Mouse (Mus musculus): ENCODE data around the gene Pole. TPM values are rescaled to one million over a fixed set of nuclear protein-coding genes. Genes with fewer than 3 reads are reported as not detected.

Pole gene
- 8.2 and 9.1 TPM in 2 replicates for polyA plus RNA-seq (2015; fragmentation: Nextera tagmentation; extraction: Ambion mirVana)

DNA sequence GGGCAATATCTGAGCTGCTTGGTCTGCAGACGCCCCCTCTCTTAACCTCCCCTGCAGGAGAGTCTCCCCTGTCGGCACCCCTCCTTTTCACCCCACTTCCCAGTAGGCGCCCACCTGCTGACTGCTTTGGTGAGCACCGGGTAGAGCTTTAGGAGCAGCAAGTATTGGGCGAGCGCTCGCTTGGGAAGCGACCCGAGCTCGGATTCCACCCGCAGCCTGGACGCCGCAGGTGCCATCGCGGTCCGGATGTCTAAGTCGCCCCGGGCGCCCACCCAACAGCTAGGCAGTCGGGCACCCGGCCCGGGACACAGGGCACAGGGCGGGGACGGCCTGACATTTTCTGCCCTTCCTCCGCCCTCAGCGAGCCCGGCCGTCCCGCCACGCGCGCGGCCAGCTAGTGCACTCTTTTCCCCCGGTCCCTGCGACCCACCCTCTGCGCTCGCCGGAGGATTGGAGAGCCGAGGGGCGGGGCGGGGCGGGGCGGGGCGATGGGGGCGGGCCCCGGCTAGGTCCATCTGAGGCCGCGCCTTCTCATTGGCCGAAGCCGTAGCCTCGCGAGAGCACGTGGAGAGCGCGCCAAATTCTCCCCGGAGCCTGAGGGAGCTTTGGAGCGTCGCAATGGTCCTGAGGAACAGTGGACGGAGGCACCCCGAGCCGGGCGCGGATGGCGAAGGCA is at the start of gene Pole, which contains the start of gene Pxmp2:
Gene Pole, plus strand, starts transcription at position 537 of the 676 bp plus-strand sequence.
Gene Pxmp2, minus strand, starts transcription at position 417 of the 676 bp plus-strand sequence.
- peaks cover 2% of the 10 kb centered on the region; the same call in 1 of the 2 replicates for H3K36me3 ChIP-seq
- H3K27me3 ChIP-seq = peaks cover 23% of the 10 kb centered on the region
- H3K4me2 ChIP-seq = peak within 1 kb of the TSS; percentile 91
- H3K9me3 ChIP-seq = no peaks in the 10 kb centered on the region
- no peak within 1 kb of the TSS for H3K27ac ChIP-seq
- peaks cover 14% of the 10 kb centered on the region; the same call in 1 of the 2 replicates for H3K4me1 ChIP-seq (replicated peaks)
- peak within 1 kb of the TSS; percentile 82 for H3K9ac ChIP-seq
- peak; percentile 98 for ATAC-seq (ENCODE audit: low FRiP score)
- peak within 1 kb of the TSS; percentile 74 for H3K4me3 ChIP-seq
- under 1% methylated on average over 58 of the region's 64 CpGs for WGBS

DNA sequence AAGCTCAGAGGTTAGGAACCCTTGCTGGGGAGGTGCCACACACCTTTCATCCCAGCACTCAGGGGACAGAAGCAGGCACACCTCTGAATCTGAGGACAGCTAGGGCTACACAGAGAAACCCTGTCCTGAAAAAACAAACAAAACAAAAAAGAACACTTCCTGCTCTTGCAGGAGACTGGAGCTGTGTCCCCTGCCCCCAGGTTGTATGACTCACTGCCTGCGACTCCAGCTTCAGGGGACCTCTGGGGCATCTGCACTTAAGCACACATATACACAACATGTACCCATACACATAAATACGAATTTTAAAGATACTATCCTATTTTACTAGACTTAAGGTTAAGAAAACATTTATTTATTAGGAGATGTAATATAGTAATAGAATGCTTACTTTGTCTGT is 42.0 kb upstream of the Pole start:
- no peak overlapping the region for H3K4me3 ChIP-seq
- WGBS = 89% methylated on average over 2 of the region's 2 CpGs
- no peaks in the 10 kb centered on the region for H3K27me3 ChIP-seq
- H3K9me3 ChIP-seq = no peaks in the 10 kb centered on the region
- H3K36me3 ChIP-seq = peaks cover 94% of the 10 kb centered on the region
- no peak for ATAC-seq (ENCODE audit: low FRiP score)
- no peak overlapping the region for H3K9ac ChIP-seq
- no peak overlapping the region for H3K27ac ChIP-seq
- H3K4me1 ChIP-seq (replicated peaks) = no peaks in the 10 kb centered on the region
- no peak overlapping the region for H3K4me2 ChIP-seq

DNA sequence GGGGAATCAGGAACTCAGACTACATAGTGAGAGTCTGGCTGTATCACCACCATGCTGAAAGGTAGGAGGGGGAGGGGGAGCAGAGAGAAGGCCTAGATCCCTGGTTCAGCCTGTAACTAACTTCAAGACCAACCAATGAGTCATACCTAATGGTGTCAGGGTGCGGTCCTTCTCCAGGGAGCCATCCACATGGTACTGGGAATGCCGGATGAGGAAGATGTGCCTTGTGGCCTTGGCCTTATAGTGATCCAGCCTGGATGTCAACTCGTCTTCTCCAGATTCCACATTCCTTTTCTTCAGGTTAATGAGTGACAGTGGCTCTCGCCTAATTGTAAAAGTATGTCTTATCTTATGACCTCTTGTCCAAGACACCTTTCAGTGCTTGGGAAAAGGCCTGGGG is 19.2 kb upstream of the Pole start:
- no peak overlapping the region for H3K4me2 ChIP-seq
- ATAC-seq (ENCODE audit: low FRiP score) = no peak
- H3K9ac ChIP-seq = no peak overlapping the region
- peaks cover 18% of the 10 kb centered on the region for H3K4me1 ChIP-seq (replicated peaks)
- H3K27me3 ChIP-seq = no peaks in the 10 kb centered on the region
- H3K4me3 ChIP-seq = no peak overlapping the region
- H3K36me3 ChIP-seq = peaks cover 45% of the 10 kb centered on the region
- no peak overlapping the region for H3K27ac ChIP-seq
- no peaks in the 10 kb centered on the region for H3K9me3 ChIP-seq
- WGBS = 93% methylated on average over 4 of the region's 4 CpGs

DNA sequence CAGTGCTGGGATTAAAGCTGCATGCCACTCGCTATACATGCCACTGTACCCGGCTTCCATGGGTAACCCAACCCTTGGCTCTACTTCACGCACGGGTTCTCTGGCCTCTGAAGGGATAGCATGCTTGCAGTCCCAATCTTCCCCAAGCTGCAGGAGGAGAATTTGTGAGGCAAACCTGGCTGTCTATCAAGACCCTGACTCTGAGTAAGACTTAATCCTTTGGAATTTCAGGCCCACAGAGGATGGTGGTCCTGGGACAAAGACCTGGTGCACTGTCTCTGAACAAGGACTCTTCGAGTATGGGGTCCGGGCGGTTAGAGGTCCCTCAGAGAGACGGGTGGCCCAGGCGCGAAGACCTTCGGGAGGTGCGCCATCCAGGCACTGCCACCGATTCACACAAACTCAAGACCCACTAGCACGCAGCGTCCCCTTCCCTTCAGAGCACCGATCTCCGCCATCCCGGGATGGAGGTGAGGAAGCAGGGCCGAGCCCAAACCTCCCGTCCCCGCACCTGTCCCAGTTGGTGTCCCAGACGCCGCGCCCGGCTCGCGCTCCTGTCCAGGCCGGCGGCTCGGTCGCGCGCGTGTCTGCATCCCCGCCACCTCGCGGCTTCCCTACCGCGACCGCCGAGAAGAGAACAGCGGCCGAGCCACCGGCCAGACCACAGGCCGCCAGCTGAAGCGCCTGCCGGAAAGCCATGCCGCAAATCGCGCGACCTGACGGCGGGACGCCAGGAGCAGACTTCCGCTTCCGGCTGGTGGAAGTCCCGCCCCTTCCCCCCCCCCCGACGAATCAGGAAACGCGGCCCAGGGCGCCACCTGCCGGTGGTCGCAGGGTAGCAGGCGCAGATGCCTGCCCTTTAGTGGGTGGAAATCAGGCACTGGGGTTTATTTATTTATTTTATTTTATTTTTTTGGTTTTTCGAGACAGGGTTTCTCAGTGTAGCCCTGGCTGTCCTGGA is 16.7 kb upstream of the Pole start, which contains the start of gene Pgam5:
Gene Pgam5, minus strand, starts transcription at position 773 of the 961 bp plus-strand sequence.
- Histone ChIP-seq H3K27ac (peak within 1 kb of the TSS; percentile 76), H3K4me2 (peak within 1 kb of the TSS; percentile 99), H3K27me3 (no peaks in the 10 kb centered on the region), H3K9me3 (no peaks in the 10 kb centered on the region), H3K4me1 (replicated peaks) (peaks cover 18% of the 10 kb centered on the region), H3K36me3 (peaks cover 33% of the 10 kb centered on the region), H3K4me3 (peak within 1 kb of the TSS; percentile 98), H3K9ac (peak within 1 kb of the TSS; percentile 96)
- ATAC-seq (ENCODE audit: low FRiP score) = peak; percentile 87
- under 1% methylated on average over 62 of the region's 66 CpGs for WGBS

DNA sequence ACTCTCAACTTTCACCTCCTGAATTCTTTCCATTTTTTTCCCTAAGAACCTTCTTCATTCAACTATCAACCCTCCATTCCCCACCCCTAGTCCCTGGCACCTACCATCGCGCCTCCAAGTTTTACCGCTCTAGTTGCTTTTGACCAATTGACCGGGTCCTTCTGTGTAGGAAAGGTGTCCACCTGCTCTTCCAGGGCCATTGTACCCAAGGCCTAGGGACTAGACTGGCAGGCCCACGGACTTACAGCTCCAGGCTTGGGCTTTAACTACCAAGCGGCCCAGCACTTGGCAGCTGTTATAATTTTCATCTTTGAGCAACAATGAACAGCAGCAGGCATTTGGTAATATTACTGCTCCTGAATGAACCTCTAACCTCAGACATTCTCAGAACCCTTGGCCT is 15.9 kb upstream of the Pole start:
- no peak overlapping the region for H3K4me3 ChIP-seq
- peaks cover 24% of the 10 kb centered on the region for H3K36me3 ChIP-seq
- H3K9me3 ChIP-seq = no peaks in the 10 kb centered on the region
- no peak overlapping the region for H3K4me2 ChIP-seq
- ATAC-seq (ENCODE audit: low FRiP score) = peak; percentile 9; the same call in 1 of the 2 replicates
- no peaks in the 10 kb centered on the region for H3K27me3 ChIP-seq
- H3K9ac ChIP-seq = no peak overlapping the region
- H3K27ac ChIP-seq = no peak overlapping the region
- 90% methylated on average over 6 of the region's 6 CpGs for WGBS
- H3K4me1 ChIP-seq (replicated peaks) = peaks cover 18% of the 10 kb centered on the region

DNA sequence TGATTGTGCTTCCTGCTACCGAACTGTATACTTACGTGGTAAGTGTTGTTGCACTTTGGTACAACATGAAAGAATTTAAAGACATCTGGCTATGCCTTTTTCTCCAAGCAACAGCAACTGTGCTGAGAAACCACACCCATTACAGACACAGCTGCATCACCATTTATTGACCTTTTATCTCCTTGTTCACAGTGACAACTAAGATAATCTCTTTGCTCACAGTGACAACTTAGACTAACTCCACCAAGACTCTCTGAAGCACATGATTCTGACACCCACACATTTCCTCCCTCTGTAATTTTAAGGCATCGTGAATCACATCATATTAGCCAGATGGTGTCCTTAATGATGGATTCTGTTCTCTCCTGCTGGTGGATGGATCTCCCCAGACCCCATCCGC is 12.0 kb upstream of the Pole start:
- Histone ChIP-seq H3K27me3 (no peaks in the 10 kb centered on the region), H3K4me2 (no peak overlapping the region), H3K9me3 (no peaks in the 10 kb centered on the region), H3K9ac (no peak overlapping the region), H3K4me3 (no peak overlapping the region), H3K4me1 (replicated peaks) (peaks cover under 1% of the 10 kb centered on the region), H3K36me3 (no peaks in the 10 kb centered on the region), H3K27ac (no peak overlapping the region)
- ATAC-seq (ENCODE audit: low FRiP score) = no peak
- 92% methylated on average over 4 of the region's 4 CpGs for WGBS

DNA sequence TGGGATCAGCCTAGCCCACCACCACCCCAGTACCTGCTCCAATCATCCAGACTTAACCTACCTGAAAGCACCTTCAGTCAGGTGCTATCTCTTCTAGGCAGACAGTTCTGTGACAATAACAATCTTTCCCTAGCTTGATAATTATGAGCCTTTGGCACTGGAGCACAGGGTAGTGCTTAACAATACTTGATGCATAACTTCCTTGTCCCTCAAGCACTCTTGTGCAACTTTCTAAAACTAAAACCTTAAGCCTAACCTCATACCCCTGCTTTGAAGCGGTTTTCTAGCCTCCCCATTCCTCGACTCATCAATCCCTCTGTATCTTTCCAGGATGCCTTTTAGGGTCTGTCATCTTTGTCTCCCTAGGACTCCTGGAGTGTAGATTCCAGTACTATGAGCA is 11.3 kb upstream of the Pole start:
- no peak for ATAC-seq (ENCODE audit: low FRiP score)
- Histone ChIP-seq H3K27ac (no peak overlapping the region), H3K27me3 (no peaks in the 10 kb centered on the region), H3K4me1 (replicated peaks) (no peaks in the 10 kb centered on the region), H3K4me3 (no peak overlapping the region), H3K36me3 (no peaks in the 10 kb centered on the region), H3K9ac (no peak overlapping the region), H3K4me2 (no peak overlapping the region), H3K9me3 (no peaks in the 10 kb centered on the region)
- 74% methylated on average over 2 of the region's 2 CpGs for WGBS

DNA sequence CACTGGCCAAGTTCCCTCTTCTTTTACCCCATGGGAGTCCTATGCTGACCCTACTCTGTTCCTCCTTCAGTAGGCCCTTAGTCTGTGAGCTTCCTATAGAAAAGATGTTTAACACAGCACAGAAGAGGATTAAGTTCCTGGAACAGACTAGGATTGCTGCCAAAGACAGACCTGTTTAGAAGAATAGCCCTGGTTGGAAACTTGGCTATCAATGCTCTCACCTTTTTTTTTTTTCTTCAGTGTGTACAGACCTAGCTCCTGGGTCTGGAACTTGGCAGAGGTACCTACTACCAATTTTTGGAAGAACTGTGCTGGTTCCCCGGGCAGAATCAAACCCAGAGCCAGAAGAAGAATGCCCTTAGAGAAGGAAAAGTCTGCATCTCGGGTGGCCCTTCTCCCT is 9.7 kb upstream of the Pole start:
- no peak for ATAC-seq (ENCODE audit: low FRiP score)
- Histone ChIP-seq H3K9ac (no peak overlapping the region), H3K27ac (no peak overlapping the region), H3K9me3 (no peaks in the 10 kb centered on the region), H3K4me3 (no peak overlapping the region), H3K4me2 (no peak overlapping the region), H3K27me3 (no peaks in the 10 kb centered on the region), H3K4me1 (replicated peaks) (no peaks in the 10 kb centered on the region), H3K36me3 (no peaks in the 10 kb centered on the region)
- WGBS = 76% methylated on average over 2 of the region's 2 CpGs

DNA sequence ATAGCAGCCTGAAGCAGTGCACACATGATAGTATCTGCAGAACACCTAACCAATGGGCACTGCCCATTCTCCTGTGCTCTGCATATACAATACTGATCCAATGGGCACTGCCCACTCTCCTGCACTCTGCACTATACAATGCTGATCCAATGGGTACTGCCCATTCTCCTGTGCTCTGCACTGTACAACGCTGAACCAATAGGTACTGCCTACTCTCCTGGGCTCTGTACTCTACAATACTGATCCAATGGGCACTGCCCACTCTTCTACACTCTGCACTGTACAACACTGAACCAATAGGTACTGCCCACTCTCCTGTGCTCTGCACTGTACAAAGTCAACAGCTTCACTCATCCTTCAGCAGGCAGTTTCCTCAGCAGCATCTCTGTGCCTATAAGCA is 9.2 kb upstream of the Pole start:
- ATAC-seq (ENCODE audit: low FRiP score) = no peak
- Histone ChIP-seq H3K36me3 (no peaks in the 10 kb centered on the region), H3K9me3 (no peaks in the 10 kb centered on the region), H3K27me3 (no peaks in the 10 kb centered on the region), H3K4me1 (replicated peaks) (no peaks in the 10 kb centered on the region), H3K4me2 (no peak overlapping the region), H3K9ac (no peak overlapping the region), H3K27ac (no peak overlapping the region), H3K4me3 (no peak overlapping the region)
- WGBS = 84% methylated on average over 1 of the region's 1 CpGs

DNA sequence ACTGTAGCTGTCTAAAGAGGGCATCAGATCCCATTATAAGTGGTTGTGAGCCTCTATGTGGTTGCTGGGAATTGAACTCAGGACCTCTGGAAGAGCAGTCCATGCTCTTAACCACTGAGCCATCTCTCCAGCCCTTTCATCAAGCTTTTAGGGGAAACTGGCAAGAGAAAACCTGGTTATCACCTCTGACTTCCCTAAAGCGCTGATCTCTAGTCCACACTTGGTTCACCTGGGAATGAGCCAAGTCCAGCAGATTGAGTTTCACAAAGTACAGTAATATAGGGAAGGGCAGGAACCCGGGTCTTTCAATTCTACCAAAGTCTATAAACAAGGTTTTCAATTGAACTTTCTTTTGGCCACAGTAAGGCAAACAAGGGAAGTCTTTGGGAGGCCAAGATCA is 4.1 kb upstream of the Pole start:
- no peak overlapping the region for H3K27ac ChIP-seq
- H3K9me3 ChIP-seq = no peaks in the 10 kb centered on the region
- no peaks in the 10 kb centered on the region for H3K36me3 ChIP-seq
- no peak overlapping the region for H3K4me3 ChIP-seq
- ATAC-seq (ENCODE audit: low FRiP score) = no peak
- H3K9ac ChIP-seq = no peak overlapping the region
- H3K27me3 ChIP-seq = peaks cover 23% of the 10 kb centered on the region
- 76% methylated on average over 2 of the region's 2 CpGs for WGBS
- no peak overlapping the region for H3K4me2 ChIP-seq
- H3K4me1 ChIP-seq (replicated peaks) = peaks cover 11% of the 10 kb centered on the region; the same call in 1 of the 2 replicates

DNA sequence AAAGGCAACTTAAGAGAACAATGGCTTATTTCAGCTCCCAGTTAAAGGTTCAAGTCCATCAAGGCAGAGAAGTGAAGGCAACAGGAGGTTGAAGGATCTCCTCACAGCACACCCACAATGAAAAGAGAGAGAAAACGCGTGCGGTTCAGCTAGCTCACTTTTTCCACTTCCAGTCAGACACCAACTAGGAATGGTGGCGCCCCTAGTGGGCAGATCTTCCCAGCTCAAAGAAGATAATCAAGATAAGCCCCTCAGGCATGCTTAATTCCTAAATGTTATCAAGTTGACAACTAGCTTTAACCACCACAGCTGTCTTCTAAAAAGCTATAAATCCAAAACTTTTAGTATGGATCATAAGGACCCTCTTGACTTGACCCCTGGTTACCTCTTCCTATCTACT is 1.6 kb upstream of the Pole start:
- Histone ChIP-seq H3K4me2 (no peak overlapping the region), H3K27me3 (peaks cover 23% of the 10 kb centered on the region)
- WGBS = 12% methylated on average over 4 of the region's 4 CpGs

DNA sequence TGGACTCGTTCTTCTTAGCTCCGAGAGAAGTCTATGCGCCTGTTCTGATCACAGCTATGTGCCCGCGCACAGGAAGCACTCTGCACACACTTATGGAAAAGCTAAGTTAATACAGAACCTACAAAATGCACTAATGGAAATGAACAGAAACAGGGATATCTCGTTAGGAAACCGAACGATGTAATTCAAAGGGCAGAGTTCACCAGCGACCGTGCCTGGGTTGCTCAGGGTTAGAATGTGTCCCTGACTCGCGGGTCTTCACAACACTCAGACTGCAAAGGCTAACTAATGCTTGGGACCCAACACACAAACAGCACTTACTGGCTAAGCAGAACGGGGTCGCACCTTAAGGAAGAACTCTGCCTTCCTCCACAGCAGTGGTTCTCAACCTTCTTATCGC is 950 bp upstream of the Pole start:
- no peaks in the 10 kb centered on the region; the same call in 1 of the 2 replicates for H3K36me3 ChIP-seq
- H3K4me1 ChIP-seq (replicated peaks) = peaks cover 14% of the 10 kb centered on the region; the same call in 1 of the 2 replicates
- H3K27me3 ChIP-seq = peaks cover 23% of the 10 kb centered on the region
- no peak overlapping the region for H3K27ac ChIP-seq
- H3K9me3 ChIP-seq = no peaks in the 10 kb centered on the region
- peak overlapping the region; percentile 91 for H3K4me2 ChIP-seq
- H3K9ac ChIP-seq = peak overlapping the region; percentile 82; the same call in 1 of the 2 replicates
- no peak for ATAC-seq (ENCODE audit: low FRiP score)
- 6% methylated on average over 15 of the region's 15 CpGs for WGBS
- H3K4me3 ChIP-seq = peak overlapping the region; percentile 74

More for the DNA sequence above, 1.6 kb upstream of the Pole start:
- Histone ChIP-seq H3K9ac (no peak overlapping the region), H3K36me3 (no peaks in the 10 kb centered on the region; the same call in 1 of the 2 replicates), H3K4me1 (replicated peaks) (peaks cover 14% of the 10 kb centered on the region; the same call in 1 of the 2 replicates), H3K9me3 (no peaks in the 10 kb centered on the region), H3K27ac (no peak overlapping the region), H3K4me3 (0 out of 2 replicates have a peak overlapping the region, but pooled peaks have one; percentile 74)
- ATAC-seq (ENCODE audit: low FRiP score) = no peak

Measured in hindbrain, embryonic 13.5 days (tissue).